Mouse (Mus musculus): ENCODE data around the gene Apol8.

DNA sequence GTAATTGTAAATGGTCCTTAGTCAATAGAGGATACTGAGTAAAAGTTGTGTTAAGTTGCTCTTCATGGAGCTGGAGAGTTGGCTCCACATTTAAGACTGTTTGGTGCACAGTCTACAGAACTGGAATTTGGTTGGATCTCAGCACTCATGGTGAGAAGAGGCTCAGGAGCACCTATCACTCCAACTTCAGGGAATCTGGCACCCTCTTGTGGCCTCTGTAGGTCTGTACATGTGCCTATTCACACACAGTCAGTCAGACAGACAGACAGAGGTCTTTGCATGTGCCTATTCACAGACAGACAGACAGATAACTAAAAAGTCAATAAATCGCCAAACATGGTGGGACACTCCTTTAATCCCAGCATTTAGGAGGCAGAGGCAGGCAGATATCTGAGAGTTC is 6.3 kb downstream of the Apol8 start:
- TF ChIP-seq CTCF (IDR thresholded peaks at IDR 0.05; ENCODE audit: low read depth): peak; percentile 80
- TF ChIP-seq EP300 (IDR thresholded peaks at IDR 0.05; ENCODE audit: low read depth): no peak
